8 mouse cellular contexts compared by ENCODE assay signal in the genomic region with DNA sequence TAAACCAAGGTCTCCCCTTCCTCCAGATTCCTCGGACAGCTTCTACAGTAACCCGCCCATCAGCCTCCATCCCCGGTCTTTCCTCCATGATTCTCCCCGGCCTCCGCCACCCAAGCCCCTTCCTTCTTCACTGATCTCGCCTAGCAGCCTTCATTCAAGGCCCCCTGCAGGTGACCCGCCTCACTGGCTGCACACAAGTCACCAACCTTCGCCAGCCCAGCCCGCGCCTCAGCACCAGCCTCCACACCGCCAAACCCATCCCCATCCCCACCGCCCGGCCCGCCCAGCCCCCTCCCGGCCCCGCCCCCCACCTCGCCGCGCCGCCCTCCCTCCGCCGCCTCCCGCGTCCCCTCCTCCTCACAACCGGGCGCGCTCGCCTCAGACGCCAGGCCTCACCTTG. TPM values are rescaled to one million over a fixed set of nuclear protein-coding genes. Genes with fewer than 3 reads are reported as not detected.
A peak's percentile ranks its signal among the peaks of the same experiment; 100 is the strongest.
DNase-seq lines count a peak whose midpoint lies in the region; ATAC-seq lines count a peak whose summit lies in the region.

No protein-coding gene starts in this region.

- H3K9me3 ChIP-seq in forebrain, embryonic 14.5 days (replicated peaks; ENCODE audit: control insufficient read depth, low read length): no peaks in the 10 kb centered on the region

- whole genome bisulfite sequencing in forebrain, embryonic 14.5 days: under 1% methylated on average over 21 of the region's 29 CpGs

- 0 out of 2 replicates have a peak, but pooled peaks have one; percentile 5 for ATAC-seq in cerebellum, adult (ENCODE audit: insufficient number of reproducible peaks, low FRiP score, low TSS enrichment)
- peak; percentile 71 for ATAC-seq in forebrain, embryonic 14.5 days
- ATAC-seq in megakaryocyte, adult 5-6 weeks (ENCODE audit: poor library complexity, severe bottlenecking): peak; percentile 51

- H3K4me2 ChIP-seq in forebrain, embryonic 14.5 days (ENCODE audit: low read length): peak overlapping the region; percentile 63

- peak overlapping the region; percentile 81 for H3K9ac ChIP-seq in forebrain, embryonic 14.5 days (ENCODE audit: low read length)

- peak overlapping the region; percentile 88 for H3K27ac ChIP-seq in forebrain, embryonic 14.5 days (ENCODE audit: low read depth, low read length)

- H3K4me3 ChIP-seq in forebrain, embryonic 14.5 days (ENCODE audit: low read depth, low read length): peak overlapping the region; percentile 61

- peaks cover 14% of the 10 kb centered on the region for H3K4me1 ChIP-seq in forebrain, embryonic 14.5 days (ENCODE audit: control insufficient read depth, insufficient read depth, low read length)

- DNase-seq in adrenal gland, postnatal 25 days: peak; percentile 63
- no peak for DNase-seq in adrenal gland, adult (ENCODE audit: inconsistent age in 2 of 2, low spot score in 1 of 2)
- DNase-seq in CD4-positive helper T cell, adult 2 months (ENCODE audit: low read depth, low spot score): peak; percentile 87
- DNase-seq in forebrain, embryonic 14.5 days (ENCODE audit: low spot score): peak; percentile 67
- DNase-seq in kidney, postnatal 14 days: peak; percentile 80
- DNase-seq in spleen, postnatal 4 days (ENCODE audit: low spot score in 2 of 2): peak; percentile 75 to 87

- no peaks in the 10 kb centered on the region for H3K27me3 ChIP-seq in forebrain, embryonic 14.5 days (replicated peaks; ENCODE audit: control insufficient read depth, insufficient read depth, low read length)

- H3K36me3 ChIP-seq in forebrain, embryonic 14.5 days (ENCODE audit: control insufficient read depth, insufficient read depth, low read length): peaks cover 29% of the 10 kb centered on the region

RNA-seq across cellular contexts. Expression of a gene that starts 0.3 kb away (rescaled TPM):
- 21.2 and 24.5 TPM in 2 replicates for total RNA-seq in adrenal gland, postnatal 25 days (2021)
- 15.8 and 17.8 TPM in 2 replicates for polyA plus RNA-seq in forebrain, embryonic 14.5 days (2014; fragmentation: Nextera tagmentation; extraction: Ambion mirVana)
- total RNA-seq in megakaryocyte, adult 5-6 weeks (2015): 11.3 and 13.6 TPM in 2 replicates
- total RNA-seq in megakaryocyte, adult 5-6 weeks (2017): 14.8 and 16.4 TPM in 2 replicates

RNA-seq across cellular contexts. Expression of a gene that starts 21.6 kb away (rescaled TPM):
- total RNA-seq in adrenal gland, postnatal 25 days (2021): 0.62 and 1.0 TPM in 2 replicates
- 0.22 and 0.23 TPM in 2 replicates for polyA plus RNA-seq in forebrain, embryonic 14.5 days (2014; fragmentation: Nextera tagmentation; extraction: Ambion mirVana)
- total RNA-seq in megakaryocyte, adult 5-6 weeks (2015): 0.21 and 0.65 TPM in 2 replicates
- 0.12 and 0.62 TPM in 2 replicates for total RNA-seq in megakaryocyte, adult 5-6 weeks (2017)

RNA-seq across cellular contexts. Expression of a gene that starts 37.6 kb away (rescaled TPM):
- 23.1 and 26.1 TPM in 2 replicates for total RNA-seq in adrenal gland, postnatal 25 days (2021)
- 6.8 and 8.7 TPM in 2 replicates for polyA plus RNA-seq in forebrain, embryonic 14.5 days (2014; fragmentation: Nextera tagmentation; extraction: Ambion mirVana)
- total RNA-seq in megakaryocyte, adult 5-6 weeks (2015): 9.9 and 10.6 TPM in 2 replicates
- total RNA-seq in megakaryocyte, adult 5-6 weeks (2017): 4.2 and 5.3 TPM in 2 replicates

RNA-seq across cellular contexts. Expression of a gene that starts 39.3 kb away (rescaled TPM):
- 2.8 and 3.5 TPM in 2 replicates for total RNA-seq in adrenal gland, postnatal 25 days (2021)
- 1.3 and 1.5 TPM in 2 replicates for polyA plus RNA-seq in forebrain, embryonic 14.5 days (2014; fragmentation: Nextera tagmentation; extraction: Ambion mirVana)
- total RNA-seq in megakaryocyte, adult 5-6 weeks (2015): 1.0 and 1.4 TPM in 2 replicates
- 1.7 and 2.4 TPM in 2 replicates for total RNA-seq in megakaryocyte, adult 5-6 weeks (2017)

RNA-seq across cellular contexts. Expression of a gene that starts 43.5 kb away (rescaled TPM):
- 31.4 and 34.9 TPM in 2 replicates for total RNA-seq in adrenal gland, postnatal 25 days (2021)
- polyA plus RNA-seq in forebrain, embryonic 14.5 days (2014; fragmentation: Nextera tagmentation; extraction: Ambion mirVana): 14.7 and 21.7 TPM in 2 replicates
- total RNA-seq in megakaryocyte, adult 5-6 weeks (2015): 9.0 and 12.9 TPM in 2 replicates
- total RNA-seq in megakaryocyte, adult 5-6 weeks (2017): 5.8 and 9.8 TPM in 2 replicates

Comparison
In these comparisons a context has a peak if more than half of its experiments do, and no peak if none do; other contexts are left out.
1. DNase-seq: peak in adrenal gland, postnatal 25 days (single experiment), CD4-positive helper T cell, adult 2 months (single experiment), forebrain, embryonic 14.5 days (single experiment), kidney, postnatal 14 days (single experiment) and spleen, postnatal 4 days (2 of 2); none in adrenal gland, adult (0 of 2).
2. ATAC-seq: peak in every context shown above with its lines; median percentile 71 in forebrain, embryonic 14.5 days; 51 in megakaryocyte, adult 5-6 weeks; 5 in cerebellum, adult.